Mouse (Mus musculus): ENCODE results near the gene Stxbp3.
A peak's percentile ranks its signal among the peaks of the same experiment; 100 is the strongest.
"Not testable (repeated sequence)": the region's sequence is repeated elsewhere in the genome, so short reads cannot be mapped to it uniquely, and the experiment has no call there.

The Stxbp3 gene

GRCm38 (mm10) chr3:108840000-108840715 is at the start of gene Stxbp3:
TSS of gene Stxbp3 (minus strand) at chr3:108840526.
- peak; percentile 98 for DNase-seq

GRCm38 (mm10) chr3:108889908-108890307 is 49.6 kb upstream of the Stxbp3 start, which contains the start of gene Fndc7:
TSS of gene Fndc7 (minus strand) at chr3:108890008.
- no peak for DNase-seq

DNA sequence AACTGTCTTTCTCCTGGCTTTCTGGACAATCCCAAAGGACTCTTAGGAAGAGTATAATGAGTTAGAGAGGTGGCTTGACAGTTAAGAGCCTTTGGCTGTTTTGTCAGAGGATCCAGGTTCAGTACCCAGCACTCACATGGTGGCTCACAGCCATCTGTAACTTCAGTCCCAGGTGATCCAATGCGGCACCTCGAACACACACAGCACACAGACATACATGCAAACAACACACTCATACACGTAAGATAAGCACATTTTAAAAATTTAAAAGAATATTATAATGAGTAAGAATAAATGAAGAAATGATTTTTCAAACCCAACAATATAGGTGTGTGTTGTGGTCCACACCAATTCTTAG is 47.3 kb upstream of the Stxbp3 start:
- DNase-seq = no peak

DNA sequence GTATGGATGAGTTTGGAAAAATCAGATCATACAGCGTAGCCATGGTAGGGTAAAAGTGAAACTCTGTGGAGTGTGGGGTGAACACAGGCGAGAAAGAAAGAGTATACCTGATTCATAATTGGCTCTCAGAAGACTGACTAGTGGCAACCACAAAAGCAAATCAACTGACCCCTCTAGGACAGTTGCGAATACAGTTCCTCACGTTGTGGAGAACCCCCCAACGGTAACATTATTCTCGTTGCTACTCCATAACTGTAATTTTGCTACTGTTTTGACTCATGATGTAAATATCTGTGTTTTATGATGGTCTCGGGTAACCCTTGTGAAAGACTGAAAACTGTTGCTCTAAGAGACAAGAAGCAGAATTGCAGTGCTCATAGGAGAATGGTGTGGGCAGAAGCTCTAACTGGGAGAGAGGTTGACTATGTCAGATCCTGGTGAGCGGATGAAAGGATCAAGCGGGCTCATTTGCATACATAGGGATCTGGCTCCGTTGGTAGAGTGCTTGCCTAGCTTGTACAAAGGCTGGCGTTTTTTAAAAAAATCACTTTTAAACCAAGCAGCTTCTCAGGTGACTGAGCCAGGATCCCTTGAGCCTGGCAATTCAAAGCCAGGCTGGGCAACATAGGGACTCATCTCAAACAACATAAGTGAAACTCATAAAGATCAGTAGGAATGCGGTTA is 46.8 kb upstream of the Stxbp3 start:
- no peak for DNase-seq

- no peak for DNase-seq
These were observed 45.6 kb upstream of the Stxbp3 start for GRCm38 (mm10) chr3:108885686-108886530.

GRCm38 (mm10) chr3:108884706-108885289 is 44.5 kb upstream of the Stxbp3 start:
- no peak for DNase-seq

DNA sequence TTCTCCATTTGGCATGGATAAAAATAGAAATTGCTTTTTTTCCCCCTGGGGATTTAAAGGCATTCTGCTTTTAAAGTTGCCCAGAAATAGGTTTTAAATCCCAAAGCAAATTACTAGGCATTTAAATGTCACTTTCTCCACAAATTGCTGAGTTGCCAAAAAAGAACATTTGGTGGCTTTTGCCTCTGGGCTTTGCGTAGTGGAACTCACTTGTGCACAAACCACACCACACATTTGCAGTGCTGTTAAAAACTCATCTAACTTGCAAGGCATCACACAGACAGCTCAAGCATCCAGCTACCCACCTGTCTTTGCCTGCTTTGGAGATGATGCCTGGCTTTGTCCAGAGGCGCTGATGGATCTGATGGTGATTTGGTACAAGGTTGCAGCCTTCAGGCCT is 42.7 kb upstream of the Stxbp3 start:
- DNase-seq = no peak

GRCm38 (mm10) chr3:108881873-108882272 is 41.5 kb upstream of the Stxbp3 start:
- DNase-seq = not testable (repeated sequence)

GRCm38 (mm10) chr3:108880544-108881507 is 40.5 kb upstream of the Stxbp3 start:
- peak; percentile 36 for DNase-seq

DNA sequence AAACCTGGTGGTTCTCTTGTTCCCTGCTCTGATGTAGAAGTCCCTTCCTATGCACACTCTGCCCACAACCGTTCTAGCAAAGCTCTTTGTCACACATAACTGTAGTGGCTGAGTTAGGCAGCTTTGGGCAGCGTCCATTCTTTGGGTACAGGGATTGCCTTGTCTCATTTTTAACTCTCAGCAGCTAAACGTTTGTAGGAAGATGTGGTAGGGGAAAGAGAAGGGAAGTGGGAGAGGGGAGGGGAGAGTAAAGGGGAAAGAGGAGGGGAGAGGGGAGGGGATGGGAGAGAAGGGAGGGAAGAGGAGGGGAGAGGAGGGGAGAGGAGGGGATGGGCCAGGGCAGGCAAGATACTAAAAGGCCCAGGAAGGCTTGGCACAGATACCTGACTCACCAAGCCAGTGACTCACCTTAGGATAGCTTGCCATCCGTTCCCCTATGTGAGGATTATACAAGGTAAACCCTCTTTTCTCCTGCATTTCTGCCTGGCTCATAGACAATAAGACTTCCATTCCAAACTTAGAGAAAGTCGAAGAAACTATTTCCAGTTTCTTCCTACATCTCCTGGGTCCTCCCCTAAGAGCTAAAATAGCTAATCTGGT is 39.6 kb upstream of the Stxbp3 start:
- no peak for DNase-seq

- DNase-seq = no peak
These were observed 38.8 kb upstream of the Stxbp3 start for GRCm38 (mm10) chr3:108879129-108879528.

DNA sequence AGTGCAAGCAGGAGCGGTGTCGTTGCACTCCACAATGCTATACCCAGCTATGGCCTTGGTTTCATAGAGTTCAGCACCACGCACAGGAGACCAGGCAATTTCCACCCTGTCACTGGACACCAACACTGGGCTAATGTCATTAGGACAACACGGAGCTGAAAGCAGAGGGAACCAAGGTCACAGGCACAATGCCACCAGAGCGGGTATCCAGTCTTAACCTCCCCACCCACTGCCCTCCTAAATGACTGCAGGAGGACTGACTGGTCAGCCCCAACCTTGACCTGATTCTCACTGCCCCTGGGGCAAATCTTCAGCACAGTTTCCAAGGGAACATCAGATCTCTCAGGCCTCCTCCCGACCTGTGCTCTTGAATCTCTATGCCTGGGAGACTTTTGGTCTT is 30.3 kb upstream of the Stxbp3 start:
- no peak for DNase-seq

- DNase-seq = no peak
These were observed 27.1 kb upstream of the Stxbp3 start for GRCm38 (mm10) chr3:108867449-108867848.

DNA sequence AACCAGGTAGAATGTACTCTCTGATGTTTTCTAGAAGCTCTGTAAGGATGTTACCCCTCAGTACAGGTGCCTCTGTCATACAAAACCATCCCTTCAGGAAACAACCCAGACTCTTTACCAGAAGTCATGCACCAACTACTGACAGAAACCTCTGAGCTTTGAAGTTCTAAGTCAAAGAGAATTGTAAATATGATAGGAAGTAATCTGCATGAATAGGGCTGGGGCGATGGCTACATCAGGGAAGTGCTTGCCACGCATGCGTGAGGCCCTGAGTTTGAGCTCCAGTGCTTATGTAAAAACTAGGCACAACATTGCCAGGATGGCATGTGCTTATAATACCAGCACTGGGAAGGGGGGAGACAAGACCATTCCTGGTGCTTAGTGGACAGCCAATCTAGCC is 25.4 kb upstream of the Stxbp3 start:
- DNase-seq = no peak

- no peak for DNase-seq
These were observed 24.8 kb upstream of the Stxbp3 start for GRCm38 (mm10) chr3:108865129-108865528.

DNA sequence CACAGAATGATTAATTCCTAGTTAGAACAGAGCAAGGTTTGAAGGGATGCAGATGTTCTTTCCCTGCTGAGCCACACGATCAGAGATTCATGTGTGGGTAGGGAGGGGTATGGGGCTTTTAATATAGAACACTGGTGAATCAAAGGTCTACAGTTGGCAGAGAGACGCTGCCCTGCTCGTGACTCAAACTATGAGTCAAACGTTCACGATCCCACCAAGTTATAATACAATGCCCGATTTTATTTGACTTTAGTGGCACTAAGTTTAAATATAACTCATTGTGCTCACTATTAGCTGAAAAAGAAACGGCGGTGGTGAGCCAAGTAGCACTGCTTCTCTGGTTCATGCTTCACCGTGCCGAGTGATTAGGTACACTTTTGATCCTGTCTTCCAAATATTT is 22.8 kb upstream of the Stxbp3 start:
- no peak for DNase-seq

DNA sequence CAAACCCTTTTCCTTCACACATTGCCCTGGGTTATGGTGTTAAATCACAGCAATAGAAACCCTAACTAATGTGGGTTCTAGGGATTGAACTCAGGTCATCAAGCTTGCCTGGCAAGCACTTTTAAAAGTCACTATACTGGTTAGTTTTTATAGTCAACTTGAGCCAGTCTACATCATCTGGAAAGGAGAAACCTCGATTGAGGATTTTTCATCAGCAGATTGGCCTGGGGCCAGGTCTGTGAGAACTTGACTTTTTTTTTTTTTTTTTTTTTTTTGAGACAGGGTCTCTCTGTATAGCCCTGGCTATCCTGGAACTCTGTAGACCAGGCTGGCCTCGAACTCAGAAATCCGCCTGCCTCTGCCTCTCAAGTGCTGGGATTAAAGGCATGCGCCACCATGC is 22.0 kb upstream of the Stxbp3 start:
- DNase-seq = not testable (repeated sequence)

- DNase-seq = no peak
These were observed 20.5 kb upstream of the Stxbp3 start for GRCm38 (mm10) chr3:108860786-108861185.

DNA sequence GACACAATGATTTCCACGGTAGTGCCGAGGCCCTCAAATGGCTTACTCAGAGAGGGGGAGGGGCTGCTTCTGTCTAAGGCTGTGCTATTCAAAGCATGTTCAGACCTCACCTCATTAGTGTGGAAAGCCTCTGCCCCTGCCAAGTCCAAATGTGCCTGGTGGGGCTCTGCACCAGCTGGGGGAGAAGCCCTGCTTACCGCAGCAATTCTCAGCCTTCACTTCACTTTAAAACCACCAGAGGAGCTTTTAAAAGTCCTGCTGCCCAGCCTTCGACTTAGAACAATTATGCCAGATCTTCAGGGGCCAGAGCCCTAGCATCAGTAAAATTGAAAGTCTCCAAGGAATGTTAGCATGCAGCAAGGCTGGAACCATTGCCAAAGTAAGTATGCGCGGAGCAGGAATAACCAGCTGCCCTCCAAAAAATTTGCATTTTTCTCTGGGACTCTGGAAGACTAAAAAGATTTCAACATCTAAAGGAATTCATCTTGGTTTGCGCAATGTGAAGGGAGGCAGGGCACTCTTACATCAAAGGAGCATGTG is 18.0 kb upstream of the Stxbp3 start:
- no peak for DNase-seq

- no peak for DNase-seq
These were observed 17.4 kb upstream of the Stxbp3 start for GRCm38 (mm10) chr3:108857714-108858113.

DNA sequence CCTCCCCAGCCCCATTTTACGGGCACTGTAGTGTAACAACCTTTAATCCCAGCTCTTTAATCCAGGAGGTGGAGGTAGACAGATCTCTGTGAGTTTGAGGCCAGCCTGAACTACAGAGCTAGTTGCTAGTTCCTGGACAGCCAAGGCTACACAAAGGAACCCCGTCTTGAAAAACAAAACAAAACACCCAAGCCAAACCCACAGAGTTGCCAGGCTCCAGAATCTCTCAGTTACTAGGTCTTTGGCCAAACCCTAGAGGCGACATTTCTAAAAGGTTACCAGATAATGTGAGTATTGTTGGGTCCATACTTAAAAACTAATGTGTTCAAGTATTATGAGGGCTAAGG is 16.8 kb upstream of the Stxbp3 start:
- DNase-seq = no peak

Data from right cerebral cortex, postnatal 25 days (tissue).